Mouse (Mus musculus): ENCODE measurements around the gene Hdx. TPM values are rescaled to one million over a fixed set of nuclear protein-coding genes. Genes with fewer than 3 reads are reported as not detected.

The Hdx gene
- not detected for total RNA-seq (2023)

GRCm38 (mm10) chrX:111696356-111697282, at the start of gene Hdx:
TSS of gene Hdx (minus strand) at chrX:111697079.

GRCm38 (mm10) chrX:111537859-111538258, 159.0 kb downstream of the Hdx start, which contains the start of gene Rps6ka6:
TSS of gene Rps6ka6 (minus strand) at chrX:111537959.

Other genes starting within 250 kb of the Hdx start
- not detected for gene Rps6ka6, start 159.1 kb downstream of the Hdx start, total RNA-seq (2023)
- gene Gm45194, start 194.3 kb upstream of the Hdx start, total RNA-seq (2023) = not detected

All from neutrophil, adult 83 days (primary cell).